Mouse (Mus musculus) splenic B cell, adult 2 months (primary cell): ENCODE results near the gene Fam184a.

Experiments
- DNase-seq: peaks from one replicate; pipeline ENCODE4 v3.0.0-alpha.2; 2011; ENCODE audit warnings: low read depth, low spot score
- H3K27me3 ChIP-seq: 2 replicates; pipeline ENCODE4 v1.6.1; 2012; ENCODE audit warnings: mild to moderate bottlenecking, low read length, moderate library complexity, mixed read lengths; ENCODE audit not compliant: control insufficient read depth, poor library complexity, insufficient read depth, severe bottlenecking
- H3K36me3 ChIP-seq: 2 replicates; pipeline ENCODE4 v1.6.1; 2012; ENCODE audit warnings: mild to moderate bottlenecking, low read length, moderate library complexity, mixed read lengths; ENCODE audit not compliant: control insufficient read depth, poor library complexity, insufficient read depth, severe bottlenecking

Gene Fam184a

DNA sequence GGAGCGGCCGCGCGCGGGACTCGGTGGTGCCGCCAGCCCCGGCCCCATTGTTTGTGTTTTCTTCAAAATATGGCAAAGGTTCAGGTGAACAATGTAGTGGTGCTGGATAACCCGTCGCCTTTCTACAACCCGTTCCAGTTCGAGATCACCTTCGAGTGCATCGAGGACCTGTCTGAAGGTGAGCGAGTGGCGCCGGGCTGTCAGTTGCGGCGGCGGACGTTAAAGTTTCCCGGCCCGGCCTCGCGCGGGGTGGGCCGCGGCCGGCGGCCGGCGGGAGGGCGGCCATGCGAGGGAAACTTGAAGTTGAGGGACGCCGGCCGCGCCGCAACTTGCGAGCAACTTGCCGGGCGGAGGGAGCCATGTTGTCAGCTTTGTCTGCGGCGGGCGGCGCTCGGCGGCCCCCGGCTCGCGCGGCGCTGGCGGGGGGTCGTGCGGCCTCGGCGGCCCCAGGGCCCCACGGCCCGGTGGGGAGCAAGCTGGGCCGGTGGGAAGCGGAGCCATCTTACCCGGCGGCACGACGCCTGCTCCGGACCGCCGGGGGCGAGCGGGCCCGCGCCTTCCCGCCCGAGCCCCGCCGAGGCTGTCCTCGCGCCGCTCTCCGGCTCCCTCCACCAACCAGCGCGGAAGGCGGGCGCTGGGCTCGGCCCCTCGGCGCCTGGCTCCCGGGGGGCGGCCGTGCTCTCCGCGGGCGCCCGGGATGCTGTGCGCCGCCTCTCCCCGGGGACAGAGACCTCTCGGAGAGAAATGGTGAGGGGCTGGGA is 153.6 kb downstream of the Fam184a start:
- DNase-seq = peak; percentile 53

DNA sequence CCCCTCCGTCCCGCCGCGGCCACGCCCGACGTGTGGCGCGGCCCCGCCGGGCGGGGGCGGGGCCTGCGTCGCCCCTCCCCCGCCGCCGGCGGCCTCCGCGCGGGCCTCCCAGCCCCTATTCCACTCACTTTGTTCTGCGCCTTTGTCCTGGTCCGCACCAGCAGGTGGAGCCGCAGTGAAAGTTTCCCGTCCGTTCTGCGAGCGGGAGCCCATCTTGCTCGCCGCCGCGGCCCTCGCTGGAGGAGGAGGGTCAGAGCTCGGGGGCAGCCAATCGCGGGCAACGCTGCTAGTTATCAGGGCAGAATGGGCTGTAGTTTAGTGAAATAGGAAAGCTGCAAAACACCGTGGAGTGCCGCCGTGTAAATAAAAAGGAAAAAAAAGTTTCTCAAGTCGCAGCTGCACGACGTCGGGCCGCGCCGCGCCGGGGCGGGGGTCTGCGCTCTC is 154.2 kb downstream of the Fam184a start, which contains the start of gene Asf1a:
TSS of gene Asf1a (plus strand) at position 81 of the 444 bp plus-strand sequence.
- Histone ChIP-seq H3K36me3 (no peaks in the 10 kb centered on the region), H3K27me3 (no peaks in the 10 kb centered on the region)
- DNase-seq = peak; percentile 98

More for the DNA sequence above, 153.6 kb downstream of the Fam184a start:
- no peaks in the 10 kb centered on the region for H3K36me3 ChIP-seq
- H3K27me3 ChIP-seq = no peaks in the 10 kb centered on the region

DNA sequence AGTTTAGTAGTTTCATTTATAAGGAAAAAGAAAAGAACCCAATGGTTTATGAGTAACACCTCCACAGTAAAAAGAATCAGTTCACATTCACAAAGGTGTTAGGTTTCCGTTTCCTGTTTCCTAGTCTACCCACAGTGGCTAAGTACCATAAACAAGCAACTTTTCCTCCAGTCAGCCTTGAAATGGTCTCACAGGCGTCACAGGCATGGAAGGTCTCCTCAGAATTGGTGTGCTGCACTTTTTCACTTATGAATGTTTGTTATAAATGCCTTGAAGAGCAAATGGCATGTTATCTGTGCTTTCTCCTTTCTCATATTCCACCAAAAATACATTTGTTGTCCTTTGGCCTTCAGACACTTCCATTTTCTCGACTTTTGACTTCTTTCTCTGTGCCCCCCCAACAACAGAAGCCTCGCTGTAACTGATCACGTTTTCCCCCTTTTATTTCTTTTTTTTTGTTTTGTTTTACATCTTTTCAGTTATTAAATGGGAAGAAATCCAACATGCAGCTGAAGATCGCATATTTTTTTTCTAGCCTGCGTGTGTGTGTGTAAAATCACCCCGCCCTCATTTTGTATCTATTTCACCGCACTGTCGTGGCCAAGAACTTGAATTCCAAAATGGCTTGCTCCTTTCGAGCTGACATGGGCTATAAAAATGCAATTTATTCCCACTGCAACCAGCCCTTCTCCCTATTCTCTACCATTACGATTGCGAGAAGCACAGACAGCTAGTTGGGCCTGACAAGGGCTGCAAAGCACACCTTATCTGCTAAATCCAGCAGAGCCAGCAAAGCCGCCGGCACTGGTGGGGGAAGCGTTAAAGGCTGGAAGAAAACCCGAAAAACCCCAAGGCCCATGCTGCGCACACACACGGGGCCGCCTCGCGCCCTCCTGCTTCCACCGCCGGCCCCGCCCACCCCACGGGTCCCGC is 154.9 kb downstream of the Fam184a start:
- Histone ChIP-seq H3K36me3 (no peaks in the 10 kb centered on the region), H3K27me3 (no peaks in the 10 kb centered on the region)
- peak; percentile 50 for DNase-seq

DNA sequence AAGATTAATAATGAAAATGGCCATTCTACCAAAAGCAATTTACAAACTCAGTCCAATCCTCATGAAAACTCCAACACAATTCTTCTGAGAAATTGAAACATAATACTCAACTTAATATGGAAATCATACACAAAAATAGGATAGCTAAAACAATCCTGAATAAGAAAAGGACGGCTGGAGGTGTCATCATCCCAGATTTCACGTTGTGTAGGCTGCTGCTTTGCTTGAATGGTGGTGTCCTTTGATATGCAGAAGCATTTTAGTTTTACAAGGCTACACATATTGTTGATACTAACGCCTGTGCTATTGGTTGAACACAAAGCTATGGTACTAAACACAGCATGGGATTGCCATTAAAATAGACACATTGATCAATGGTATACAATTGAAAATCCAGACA is 165.1 kb downstream of the Fam184a start:
- DNase-seq = no peak
- H3K27me3 ChIP-seq = no peaks in the 10 kb centered on the region

More for the DNA sequence above, 165.1 kb downstream of the Fam184a start:
- no peaks in the 10 kb centered on the region; the same call in 1 of the 2 replicates for H3K36me3 ChIP-seq
